Mouse (Mus musculus) midbrain, postnatal 0 days (tissue): ENCODE measurements around the gene Tenm2. TPM values are rescaled to one million over a fixed set of nuclear protein-coding genes. Genes with fewer than 3 reads are reported as not detected.

Source experiments
- ATAC-seq: fragments of 200-750 bp; cut with Nextera tagmentation; 2 replicates; pipeline ENCODE4 v1.8.0; 2017; ENCODE audit warnings: moderate number of reproducible peaks, mild to moderate bottlenecking, moderate TSS enrichment, moderate library complexity; ENCODE audit not compliant: low FRiP score
- DNase-seq: peaks from one replicate; pipeline ENCODE4 v3.0.0-alpha.2; 2015; ENCODE audit warnings: low spot score
- H3K27ac ChIP-seq: fragments of 300-500 bp; sonication (generic); 2 replicates; pipeline ENCODE4 v1.5.1; 2014; ENCODE audit warnings: low read depth, mild to moderate bottlenecking, low read length, mixed read lengths
- H3K27me3 ChIP-seq: fragments of 300-500 bp; sonication (generic); 2 replicates; pipeline ENCODE4 v1.6.1; 2014; ENCODE audit warnings: low read length, control low read depth, mixed read lengths; ENCODE audit not compliant: insufficient read depth
- H3K36me3 ChIP-seq: fragments of 300-500 bp; sonication (generic); 2 replicates; pipeline ENCODE4 v1.6.1; 2014; ENCODE audit warnings: low read length, control low read depth, mixed read lengths; ENCODE audit not compliant: insufficient read depth
- H3K4me1 ChIP-seq: fragments of 300-500 bp; sonication (generic); 2 replicates; pipeline ENCODE4 v1.6.1; 2014; ENCODE audit warnings: mild to moderate bottlenecking, control low read depth, antibody characterized with exemption, low read length, mixed read lengths; ENCODE audit not compliant: insufficient read depth
- H3K4me2 ChIP-seq: fragments of 300-500 bp; sonication (generic); 2 replicates; pipeline ENCODE4 v1.6.1; 2014; ENCODE audit warnings: low read depth, mild to moderate bottlenecking, low read length, mixed read lengths; ENCODE audit not compliant: poor library complexity, severe bottlenecking
- H3K4me3 ChIP-seq: fragments of 300-500 bp; sonication (generic); 2 replicates; pipeline ENCODE4 v1.5.1; 2014; ENCODE audit warnings: low read depth, mild to moderate bottlenecking, low read length, moderate library complexity
- H3K9ac ChIP-seq: fragments of 300-500 bp; sonication (generic); replicated peaks from 2 replicates; pipeline ENCODE4 v1.6.1; 2014; ENCODE audit warnings: mild to moderate bottlenecking, low read length, moderate library complexity, mixed read lengths; ENCODE audit not compliant: poor library complexity, severe bottlenecking
- H3K9me3 ChIP-seq: fragments of 300-500 bp; sonication (generic); 2 replicates; pipeline ENCODE4 v1.6.1; 2016; ENCODE audit warnings: low read length, control low read depth
- CTCF ChIP-seq: IDR thresholded peaks from 2 replicates; pipeline ENCODE4 v1.5.1; 2016; ENCODE audit warnings: antibody characterized with exemption, mild to moderate bottlenecking
- WGBS: fragments of 180-500 bp; shearing (Covaris S2); extraction: QIAGEN DNeasy Blood & Tissue Kit; methylation state at CpG from one replicate; pipeline ENCODE4 v1.1.7; 2014; 5-methylcytosine and 5-hydroxymethylcytosine counted together
- polyA plus RNA-seq: library from polyadenylated mRNA; unstranded; fragments of >200 nt; fragmentation: Nextera tagmentation; extraction: Ambion mirVana; gene quantifications from 2 replicates; pipeline ENCODE4 v1.2.1, GENCODE M21; 2015
- total RNA-seq: library from RNA; depleted of rRNA; stranded (reverse); fragments of >200 nt; gene quantifications from 2 replicates; pipeline ENCODE4 v1.2.3, GENCODE M21; 2014

Tenm2 gene
- total and polyA plus RNA-seq, 2 experiments from 2014 or later, result 62.6 to 138 TPM

- no peak for ATAC-seq
- no peak overlapping the region for H3K4me3 ChIP-seq
- WGBS, result 64% methylated on average over 1 of the region's 1 CpGs
- H3K27ac ChIP-seq, result no peak overlapping the region
- H3K9ac ChIP-seq, result no peak overlapping the region
- DNase-seq, result no peak
- H3K36me3 ChIP-seq, result no peaks in the 10 kb centered on the region
- no peak for TF ChIP-seq CTCF
- no peaks in the 10 kb centered on the region for H3K27me3 ChIP-seq
- H3K4me1 ChIP-seq, result 0 out of 2 replicates have a peak, but pooled peaks cover 2% of the 10 kb centered on the region
- H3K4me2 ChIP-seq, result no peak overlapping the region
- H3K9me3 ChIP-seq, result no peaks in the 10 kb centered on the region
Observed at GRCm38 (mm10) chr11:36350264-36350663, 885.5 kb downstream of the Tenm2 start.

DNA sequence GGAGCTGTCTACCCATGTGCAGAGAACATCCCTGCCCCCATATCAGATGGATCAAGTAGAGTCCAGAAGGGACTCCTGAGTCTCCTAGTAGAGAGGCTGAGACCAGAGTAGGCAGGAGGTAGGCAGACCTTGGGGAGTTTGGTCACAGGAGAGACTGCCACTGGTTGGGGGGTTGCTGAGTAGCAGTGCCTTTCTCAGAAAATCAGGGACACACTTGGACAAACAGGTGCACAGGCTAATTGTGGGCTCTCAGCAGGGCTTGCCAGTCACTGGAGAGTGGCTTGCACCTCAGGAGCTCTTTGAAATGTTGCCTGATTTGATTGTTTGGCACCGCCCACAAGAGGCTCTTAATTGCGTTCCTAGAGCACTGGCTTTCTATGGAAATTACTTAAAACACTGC, 885.9 kb downstream of the Tenm2 start:
- no peak overlapping the region for H3K9ac ChIP-seq
- no peak overlapping the region for H3K27ac ChIP-seq
- H3K4me2 ChIP-seq, result no peak overlapping the region
- ATAC-seq (no peak), DNase-seq (no peak)
- TF ChIP-seq CTCF, result no peak
- WGBS, result 51% methylated on average over 2 of the region's 2 CpGs
- H3K9me3 ChIP-seq, result no peaks in the 10 kb centered on the region
- H3K4me1 ChIP-seq, result 0 out of 2 replicates have a peak, but pooled peaks cover 2% of the 10 kb centered on the region
- H3K27me3 ChIP-seq, result no peaks in the 10 kb centered on the region
- no peaks in the 10 kb centered on the region for H3K36me3 ChIP-seq
- no peak overlapping the region for H3K4me3 ChIP-seq

GRCm38 (mm10) chr11:36341799-36342198, 894.0 kb downstream of the Tenm2 start:
- 86% methylated on average over 3 of the region's 3 CpGs for WGBS
- H3K9me3 ChIP-seq, result no peaks in the 10 kb centered on the region
- no peak for ATAC-seq
- no peak overlapping the region for H3K4me3 ChIP-seq
- no peak overlapping the region for H3K4me2 ChIP-seq
- no peaks in the 10 kb centered on the region for H3K4me1 ChIP-seq
- TF ChIP-seq CTCF, result no peak
- H3K36me3 ChIP-seq, result no peaks in the 10 kb centered on the region
- no peak overlapping the region for H3K27ac ChIP-seq
- no peak overlapping the region for H3K9ac ChIP-seq
- DNase-seq, result no peak
- H3K27me3 ChIP-seq, result no peaks in the 10 kb centered on the region

- Histone ChIP-seq H3K4me1 (peaks cover 10% of the 10 kb centered on the region), H3K36me3 (no peaks in the 10 kb centered on the region), H3K9me3 (no peaks in the 10 kb centered on the region), H3K4me2 (no peak overlapping the region), H3K9ac (no peak overlapping the region), H3K27ac (no peak overlapping the region), H3K4me3 (no peak overlapping the region), H3K27me3 (no peaks in the 10 kb centered on the region)
- WGBS, result 81% methylated on average over 4 of the region's 4 CpGs
- DNase-seq, result no peak
- no peak for TF ChIP-seq CTCF
- no peak for ATAC-seq
Observed at GRCm38 (mm10) chr11:36338424-36338823, 897.3 kb downstream of the Tenm2 start.

DNA sequence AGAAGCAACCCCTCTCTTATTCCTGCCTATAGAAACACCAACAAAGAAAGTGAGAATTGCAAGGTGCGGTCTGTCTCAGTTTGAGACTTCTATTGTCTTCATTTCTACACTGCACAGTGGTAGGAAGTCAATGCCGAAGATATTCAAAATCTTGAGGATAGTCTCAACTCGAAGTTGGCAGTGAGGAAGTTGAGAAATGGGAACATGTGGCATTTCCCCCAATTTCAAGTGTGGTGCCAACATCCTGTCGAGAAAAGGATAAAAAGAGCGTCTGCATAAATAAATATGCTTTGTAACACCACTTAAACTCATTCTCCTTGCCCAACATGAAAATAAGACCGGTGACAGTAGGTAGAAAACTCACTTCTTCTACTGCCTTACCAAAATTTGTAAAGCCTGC, 898.7 kb downstream of the Tenm2 start:
- WGBS, result 89% methylated on average over 6 of the region's 6 CpGs
- no peaks in the 10 kb centered on the region for H3K27me3 ChIP-seq
- H3K4me3 ChIP-seq, result no peak overlapping the region
- TF ChIP-seq CTCF, result no peak
- H3K27ac ChIP-seq, result no peak overlapping the region
- no peak overlapping the region for H3K4me2 ChIP-seq
- peaks cover 14% of the 10 kb centered on the region for H3K4me1 ChIP-seq
- H3K9ac ChIP-seq, result no peak overlapping the region
- H3K9me3 ChIP-seq, result no peaks in the 10 kb centered on the region
- H3K36me3 ChIP-seq, result no peaks in the 10 kb centered on the region
- ATAC-seq (no peak), DNase-seq (no peak)

GRCm38 (mm10) chr11:36335147-36335546, 900.6 kb downstream of the Tenm2 start:
- no peak overlapping the region for H3K4me2 ChIP-seq
- no peak for DNase-seq
- H3K27ac ChIP-seq, result no peak overlapping the region
- no peak for TF ChIP-seq CTCF
- no peak overlapping the region for H3K4me3 ChIP-seq
- H3K36me3 ChIP-seq, result no peaks in the 10 kb centered on the region
- ATAC-seq, result no peak
- H3K27me3 ChIP-seq, result no peaks in the 10 kb centered on the region
- WGBS, result 34% methylated on average over 5 of the region's 5 CpGs
- H3K4me1 ChIP-seq, result peaks cover 19% of the 10 kb centered on the region
- H3K9me3 ChIP-seq, result no peaks in the 10 kb centered on the region
- H3K9ac ChIP-seq, result no peak overlapping the region
